Mouse (Mus musculus) right cerebral cortex, adult 2 months (tissue): ENCODE data around the gene Prkd3.

Experiments used
- DNase-seq, 2 experiments: peaks; one replicate each; pipeline ENCODE4 v3.0.0; 2021 to 2022; ENCODE audit warnings: low spot score in 2 of 2

Prkd3 gene

DNA sequence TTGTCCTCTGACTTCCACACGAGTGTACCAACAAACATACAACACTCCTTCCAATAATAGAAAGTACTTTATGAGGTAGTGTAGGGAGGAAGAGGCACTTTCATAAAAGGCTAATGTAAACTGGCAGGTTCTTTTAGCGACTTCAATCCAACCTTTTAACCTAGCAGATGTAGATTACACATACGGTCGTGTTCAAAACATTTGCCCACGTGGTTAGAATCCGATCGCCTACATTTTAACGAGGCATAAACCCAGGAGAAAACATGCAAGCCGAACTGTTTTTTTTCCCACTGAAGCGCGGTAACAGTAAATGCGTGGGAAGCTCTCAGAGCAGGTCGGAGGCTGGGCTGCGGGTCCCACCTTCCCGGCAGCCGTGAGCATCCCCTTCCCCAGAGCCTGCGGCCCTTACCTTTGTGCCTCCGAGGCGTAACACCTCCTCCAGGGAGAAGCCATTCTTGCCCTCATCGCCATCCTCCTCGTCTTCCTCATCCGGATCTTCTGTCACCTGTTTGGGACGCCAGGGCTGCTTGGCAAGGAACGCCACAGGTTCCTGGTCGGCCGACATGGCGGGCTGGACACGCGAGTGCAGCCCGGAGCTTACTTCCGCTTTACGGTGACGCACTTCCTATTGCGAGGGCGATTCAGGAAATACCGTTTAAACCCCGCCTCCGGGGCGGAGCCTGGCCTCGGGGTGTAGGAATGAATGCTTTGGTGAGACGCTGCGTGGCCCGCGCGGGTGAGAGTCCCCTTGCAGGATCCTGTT is 84.0 kb downstream of the Prkd3 start, which contains the start of the genes Cebpz and Ndufaf7:
Gene Cebpz (minus strand): TSS at position 601 of the 763 bp plus-strand sequence.
Gene Ndufaf7 (plus strand): TSS at position 671 of the 763 bp plus-strand sequence.
- peak; percentile 97 to 99 for DNase-seq

DNA sequence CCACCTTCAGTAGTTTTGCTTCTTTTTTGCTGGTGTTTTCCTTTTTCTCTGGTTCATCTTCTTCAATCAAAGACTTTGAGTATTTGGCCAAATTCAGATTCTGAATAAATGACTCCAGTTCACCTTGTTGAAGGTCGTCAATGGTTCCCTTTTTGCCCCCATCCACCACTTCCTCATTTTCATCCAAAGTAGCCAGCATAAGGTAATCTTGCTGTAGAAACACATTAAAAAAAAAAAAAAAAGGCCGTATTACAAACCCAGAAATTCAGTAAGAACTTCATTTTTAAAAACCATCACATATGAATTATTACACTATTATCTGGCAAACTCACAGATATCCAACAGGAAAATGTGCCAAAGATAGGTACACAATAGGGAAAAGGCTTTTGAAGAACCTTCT is 84.8 kb downstream of the Prkd3 start:
- DNase-seq = no peak

- DNase-seq = no peak
Measured at GRCm38 (mm10) chr17:78917696-78918095, 102.9 kb downstream of the Prkd3 start.

GRCm38 (mm10) chr17:78916899-78917298 is 103.7 kb downstream of the Prkd3 start:
- DNase-seq = no peak

DNA sequence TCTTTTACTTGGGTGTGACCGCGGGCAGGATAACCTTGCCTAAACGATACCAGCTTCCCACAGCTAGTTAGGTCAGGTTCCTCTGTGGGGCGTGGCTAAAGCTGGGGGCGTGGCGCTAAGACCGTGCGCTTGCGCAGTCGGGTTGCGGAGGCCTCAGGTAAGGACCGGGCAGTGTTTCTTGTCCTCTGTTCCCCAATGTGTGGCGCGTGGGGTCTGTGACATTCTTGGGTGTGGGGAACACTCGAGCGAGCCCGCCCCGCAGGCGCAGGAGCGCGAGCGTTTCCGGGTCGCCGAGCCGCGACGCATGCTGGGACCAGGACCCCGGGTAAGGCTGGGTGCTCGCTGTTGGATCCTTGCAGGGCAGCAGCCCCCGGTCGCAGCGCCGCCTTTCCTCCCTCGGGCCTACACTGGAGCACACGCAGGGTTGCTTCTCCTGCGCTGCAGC is 104.2 kb downstream of the Prkd3 start, which contains the start of gene Cebpzos:
Gene Cebpzos (plus strand): TSS at position 132 of the 445 bp plus-strand sequence.
- peak; percentile 85 for DNase-seq

DNA sequence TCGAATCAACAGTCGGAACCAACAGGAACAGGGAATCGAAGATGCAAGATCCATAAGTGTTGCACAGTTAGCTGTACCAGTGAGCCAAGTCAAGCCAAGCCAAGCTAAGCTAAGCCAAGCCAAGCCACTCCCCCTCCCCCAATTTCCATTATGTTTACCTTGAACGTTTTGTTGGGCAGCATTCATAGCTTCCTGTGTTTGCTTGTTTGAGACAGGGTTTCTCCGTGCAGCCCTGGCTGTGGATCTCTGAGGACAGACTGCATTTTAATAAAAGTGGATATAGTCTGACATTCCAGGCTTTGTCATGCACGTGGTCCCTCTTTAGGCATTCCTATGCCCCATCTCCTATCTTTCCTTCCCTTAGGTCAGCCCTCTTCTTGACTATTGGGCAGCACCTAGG is 104.8 kb downstream of the Prkd3 start:
- no peak for DNase-seq

DNA sequence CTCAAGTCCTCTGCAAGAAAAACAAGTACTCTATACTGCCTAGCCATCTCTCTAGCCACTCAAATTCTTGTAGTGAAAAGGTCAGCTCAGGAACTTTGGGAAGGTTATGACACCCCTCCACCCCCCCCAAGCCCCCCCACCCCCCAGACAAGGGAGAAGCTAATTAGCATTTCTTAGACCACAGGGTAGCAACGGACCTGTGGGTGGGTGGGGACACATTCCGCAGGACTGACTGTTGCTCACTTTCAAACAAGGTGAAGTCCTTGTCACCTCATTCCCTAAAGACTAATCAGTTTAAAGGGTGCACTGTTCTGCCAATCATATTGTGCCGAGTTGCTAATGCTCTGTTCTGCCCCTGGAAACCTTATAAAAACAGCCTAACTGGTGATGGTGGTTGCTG is 106.7 kb downstream of the Prkd3 start:
- DNase-seq = no peak

DNA sequence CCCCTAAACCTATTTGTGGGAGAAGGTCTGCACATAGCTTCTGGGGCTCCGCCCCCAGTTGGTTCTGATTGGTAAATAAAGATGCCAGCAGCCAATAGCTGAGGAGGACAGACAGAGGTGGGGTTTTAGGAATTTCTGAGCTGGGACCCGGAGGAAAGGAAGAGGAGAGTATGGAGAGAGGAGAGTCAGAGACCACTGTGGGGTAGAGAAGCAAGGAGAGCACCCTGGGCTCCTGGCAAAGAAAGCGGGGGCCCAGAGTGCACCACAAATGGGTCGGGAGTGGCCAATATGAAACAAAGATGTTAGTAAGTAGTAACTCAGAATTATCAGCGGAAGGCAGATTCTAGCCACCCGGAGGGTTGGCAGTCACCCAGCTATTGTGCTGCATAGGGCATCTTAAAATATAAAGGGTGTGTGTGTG is 107.7 kb downstream of the Prkd3 start:
- DNase-seq = no peak

- no peak for DNase-seq
Measured at GRCm38 (mm10) chr17:78909374-78909773, 111.2 kb downstream of the Prkd3 start.

DNA sequence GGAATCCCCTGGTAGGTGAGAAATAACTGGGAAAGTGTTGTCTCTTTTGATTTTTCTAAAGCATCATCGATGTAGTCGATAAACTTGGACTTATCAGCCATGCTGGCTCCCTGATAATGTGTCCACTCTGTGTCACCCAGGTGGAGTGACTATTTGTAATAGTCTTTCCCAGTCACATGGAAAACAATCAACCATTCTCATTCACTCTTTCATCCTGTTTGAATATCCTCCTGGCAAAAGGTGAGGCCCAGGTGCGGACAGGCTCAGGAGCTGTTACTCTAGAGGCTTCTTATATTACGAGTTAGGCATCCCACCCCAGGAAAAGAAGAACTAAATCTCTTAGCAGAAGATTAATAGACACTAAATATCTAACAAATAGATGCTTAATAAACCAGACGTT is 113.7 kb downstream of the Prkd3 start, which contains the start of gene Sult6b1:
Gene Sult6b1 (minus strand): TSS at position 101 of the 400 bp plus-strand sequence.
- DNase-seq = no peak

DNA sequence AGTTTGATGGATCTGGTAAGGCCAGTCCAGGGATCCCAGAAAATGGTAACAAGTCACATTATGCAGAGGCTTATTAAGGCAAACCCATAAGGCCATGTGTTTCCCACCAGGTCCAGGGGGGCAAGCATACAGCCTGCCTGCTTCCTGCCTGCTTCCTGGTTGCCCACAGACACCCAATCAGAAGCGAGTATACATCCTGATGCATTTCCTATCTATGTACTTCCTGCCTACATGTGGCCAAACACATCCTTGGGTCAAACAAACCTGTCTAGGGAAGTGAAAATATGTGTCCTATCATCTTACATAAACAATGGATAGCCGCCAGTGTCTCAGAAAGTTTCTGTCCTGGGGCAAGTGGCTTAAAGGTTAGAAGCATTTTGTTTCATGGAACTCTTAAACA is 117.5 kb downstream of the Prkd3 start:
- no peak for DNase-seq
